Mouse (Mus musculus) liver, adult 2 months (tissue): ENCODE data around the gene Saa4.

ENCODE experiments used
- CTCF ChIP-seq: fragments of 200-500 bp; IDR thresholded peaks from 2 replicates; pipeline ENCODE4 v1.5.1; 2011; ENCODE audit warnings: low read depth, low read length, control low read depth
- POLR2A ChIP-seq: fragments of 200-500 bp; IDR thresholded peaks from 2 replicates; pipeline ENCODE4 v1.6.1; 2011; ENCODE audit warnings: low read length, control low read depth; ENCODE audit not compliant: insufficient read depth; ENCODE audit errors: extremely low read depth

- peak; percentile 95 for TF ChIP-seq CTCF
- no peak for TF ChIP-seq POLR2A
These were observed 22.0 kb downstream of the Saa4 start, which contains the start of gene Saal1 for GRCm38 (mm10) chr7:46710390-46710844.
